Mouse (Mus musculus) CH12.LX (cell line): ENCODE measurements around the gene Tbc1d22a. TPM values are rescaled to one million over a fixed set of nuclear protein-coding genes. Genes with fewer than 3 reads are reported as not detected.

Source experiments
- DNase-seq: peaks from one replicate; pipeline ENCODE4 v3.0.0-alpha.2; 2013; ENCODE audit errors: extremely low read depth
- H3K27ac ChIP-seq: 2 replicates; pipeline ENCODE4 v1.5.1; 2012; ENCODE audit warnings: low read depth, mild to moderate bottlenecking, control low read depth, moderate library complexity; ENCODE audit not compliant: insufficient read depth
- H3K27me3 ChIP-seq: replicated peaks from 2 replicates; pipeline ENCODE3; 2012; ENCODE audit warnings: inconsistent platforms
- H3K36me3 ChIP-seq, 2 experiments: replicated peaks in 1 of 2; 2 replicates each; pipeline versions ENCODE3 to v1.6.1; 2012; ENCODE audit warnings: inconsistent platforms in 1 of 2, low read length in 1 of 2, mild to moderate bottlenecking in 1 of 2, mixed read lengths in 1 of 2, moderate library complexity in 1 of 2; ENCODE audit not compliant: control insufficient read depth in 1 of 2, insufficient read depth in 1 of 2
- H3K4me1 ChIP-seq, 2 experiments: 2 replicates each; pipeline ENCODE4 v1.6.1; 2012; ENCODE audit warnings: inconsistent platforms in 1 of 2, moderate library complexity in 1 of 2; ENCODE audit not compliant: insufficient read depth in 2 of 2, control insufficient read depth in 1 of 2
- H3K4me2 ChIP-seq: 2 replicates; pipeline ENCODE4 v1.6.1; 2012; ENCODE audit warnings: low read depth, mild to moderate bottlenecking, control low read depth; ENCODE audit not compliant: poor library complexity, insufficient read depth, severe bottlenecking
- H3K4me3 ChIP-seq, 3 experiments: fragments of 150-350 bp in 1 of 3; sonication (generic) in 1 of 3; replicated peaks in 1 of 3; 2 replicates each; pipeline versions ENCODE3 to v1.5.1; 2011 to 2012; ENCODE audit warnings: low read depth in 2 of 3, low read length in 2 of 3, mild to moderate bottlenecking in 2 of 3, moderate library complexity in 2 of 3, control low read depth in 1 of 3, improper control_type of control experiment in 1 of 3, inconsistent platforms in 1 of 3, mixed read lengths in 1 of 3; ENCODE audit not compliant: poor library complexity in 1 of 3
- H3K79me2 ChIP-seq: replicated peaks from 2 replicates; pipeline ENCODE4 v1.6.1; 2012; ENCODE audit warnings: mild to moderate bottlenecking, moderate library complexity; ENCODE audit not compliant: control insufficient read depth, poor library complexity, insufficient read depth, severe bottlenecking; ENCODE audit errors: extremely low read depth
- H3K9ac ChIP-seq: 2 replicates; pipeline ENCODE4 v1.6.1; 2012; ENCODE audit warnings: low read depth, mild to moderate bottlenecking, control low read depth, moderate library complexity; ENCODE audit not compliant: insufficient read depth
- H3K9me3 ChIP-seq: replicated peaks from 2 replicates; pipeline ENCODE3; 2012; ENCODE audit warnings: low read length, inconsistent platforms, mixed read lengths
- BHLHE40 ChIP-seq: IDR thresholded peaks from 2 replicates; pipeline ENCODE4 v1.6.1; 2011; ENCODE audit warnings: mild to moderate bottlenecking, low read depth, low read length, improper control_type of control experiment
- CHD2 ChIP-seq: IDR thresholded peaks from 2 replicates; pipeline ENCODE4 v1.6.1; 2011; ENCODE audit warnings: low read length, improper control_type of control experiment
- ELF1 ChIP-seq: IDR thresholded peaks from 2 replicates; pipeline ENCODE4 v1.6.1; 2014; ENCODE audit warnings: low read depth, mild to moderate bottlenecking, inconsistent platforms, low read length, improper control_type of control experiment
- EP300 ChIP-seq: IDR thresholded peaks from 2 replicates; pipeline ENCODE4 v1.6.1; 2011; ENCODE audit warnings: low read length, improper control_type of control experiment
- GABPA ChIP-seq: IDR thresholded peaks from 2 replicates; pipeline ENCODE4 v1.6.1; 2012; ENCODE audit warnings: low read depth, low read length, improper control_type of control experiment, inconsistent platforms; ENCODE audit not compliant: insufficient replicate concordance
- IRF4 ChIP-seq: IDR thresholded peaks from 2 replicates; pipeline ENCODE4 v1.6.1; 2014; ENCODE audit warnings: low read depth, mild to moderate bottlenecking, inconsistent platforms, low read length, improper control_type of control experiment
- KAT2A ChIP-seq: IDR thresholded peaks from 2 replicates; pipeline ENCODE4 v1.6.1; 2012; ENCODE audit warnings: low read length, improper control_type of control experiment, inconsistent platforms; ENCODE audit not compliant: insufficient replicate concordance
- MAX ChIP-seq: IDR thresholded peaks from 2 replicates; pipeline ENCODE4 v1.6.1; 2011; ENCODE audit warnings: low read length, improper control_type of control experiment
- MAZ ChIP-seq: IDR thresholded peaks from 2 replicates; pipeline ENCODE4 v1.6.1; 2012; ENCODE audit warnings: low read depth, mild to moderate bottlenecking, inconsistent platforms, low read length, improper control_type of control experiment, moderate library complexity
- MEF2A ChIP-seq: IDR thresholded peaks from 2 replicates; pipeline ENCODE4 v1.6.1; 2014; ENCODE audit warnings: low read depth, mild to moderate bottlenecking, inconsistent platforms, low read length, improper control_type of control experiment, borderline replicate concordance
- MXI1 ChIP-seq: IDR thresholded peaks from 2 replicates; pipeline ENCODE4 v1.6.1; 2011; ENCODE audit warnings: mild to moderate bottlenecking, low read depth, low read length, improper control_type of control experiment
- NELFE ChIP-seq: IDR thresholded peaks from 2 replicates; pipeline ENCODE4 v1.6.1; 2011; ENCODE audit warnings: low read depth, low read length, improper control_type of control experiment
- PAX5 ChIP-seq: IDR thresholded peaks from 2 replicates; pipeline ENCODE4 v1.6.1; 2012; ENCODE audit warnings: low read length, inconsistent platforms, mixed read lengths
- POLR2A ChIP-seq: IDR thresholded peaks from 2 replicates; pipeline ENCODE4 v1.6.1; 2011; ENCODE audit warnings: low read depth, mild to moderate bottlenecking, improper control_type of control experiment, low read length
- RCOR1 ChIP-seq: conservative IDR thresholded peaks from 2 replicates; pipeline ENCODE4 v1.6.1; 2012; ENCODE audit warnings: low read depth, mild to moderate bottlenecking, inconsistent platforms, low read length, improper control_type of control experiment
- SIN3A ChIP-seq: IDR thresholded peaks from 2 replicates; pipeline ENCODE4 v1.6.1; 2012; ENCODE audit warnings: low read length, improper control_type of control experiment, inconsistent platforms
- TBP ChIP-seq: conservative IDR thresholded peaks from 2 replicates; pipeline ENCODE4 v1.6.1; 2011; ENCODE audit warnings: low read depth, low read length, improper control_type of control experiment
- UBTF ChIP-seq: IDR thresholded peaks from 2 replicates; pipeline ENCODE4 v1.6.1; 2012; ENCODE audit warnings: low read depth, mild to moderate bottlenecking, inconsistent platforms, low read length, improper control_type of control experiment, moderate library complexity
- USF1 ChIP-seq: IDR thresholded peaks from 2 replicates; pipeline ENCODE4 v1.6.1; 2014; ENCODE audit warnings: low read depth, mild to moderate bottlenecking, inconsistent platforms, low read length, improper control_type of control experiment
- USF2 ChIP-seq: conservative IDR thresholded peaks from 2 replicates; pipeline ENCODE4 v1.6.1; 2011; ENCODE audit warnings: low read depth, low read length, improper control_type of control experiment
- ZC3H11A ChIP-seq: IDR thresholded peaks from 2 replicates; pipeline ENCODE4 v1.6.1; 2012; ENCODE audit warnings: low read depth, mild to moderate bottlenecking, inconsistent platforms, low read length, improper control_type of control experiment
- dilution Hi-C: fragments of 300-500 bp; cut with MboI; formaldehyde crosslinking; loops from 2 replicates; pipeline ENCODE4 v1.14.3; 2020; ENCODE audit warnings: low sequenced_read_pairs; ENCODE audit not compliant: extremely low pct_unique_long_range_greater_than_20kb, extremely low pct_ligation_motif_present
- in situ Hi-C: fragments of 300-500 bp; cut with MboI; formaldehyde crosslinking; loops from 3 replicates; pipeline ENCODE4 v1.14.3; 2019; ENCODE audit warnings: low sequenced_read_pairs, low pct_ligation_motif_present, low pct_unique_long_range_greater_than_20kb, mixed read lengths
- polyA plus RNA-seq: library from polyadenylated mRNA; unstranded; fragments of >175 nt; gene quantifications from 2 replicates; pipeline ENCODE4 v1.2.1, GENCODE M21; 2012; ENCODE audit warnings: low read depth; ENCODE audit not compliant: insufficient read length
- total RNA-seq, 2 experiments: library from RNA; depleted of rRNA; stranded (reverse); fragments of 300-350 nt in 1 of 2; fragments of >200 nt in 1 of 2; gene quantifications; 2 replicates each; pipeline ENCODE4 v1.2.3; 2012 to 2014

Gene Tbc1d22a
- total and polyA plus RNA-seq, 3 experiments, result 17.6 to 20.2 (median 19.4) TPM

GRCm38 (mm10) chr15:86411532-86412080 is 197.3 kb downstream of the Tbc1d22a start:
- Histone ChIP-seq H3K9me3 (no peaks in the 10 kb centered on the region), H3K36me3 (peaks cover 0 to 39% of the 10 kb centered on the region in 2 experiments), H3K4me2 (no peak overlapping the region), H3K79me2 (no peaks in the 10 kb centered on the region), H3K4me1 (peaks cover 0 to 8% of the 10 kb centered on the region in 2 experiments; a peak in 1 of 4 replicates), H3K27me3 (no peaks in the 10 kb centered on the region), H3K9ac (no peak overlapping the region), H3K4me3 (no peak overlapping the region)
- DNase-seq, result no peak
- dilution Hi-C loops (no loop called here), in situ Hi-C loops (loop anchor here (10.0 kb wide), 1 partner anchor 153 kb away; no protein-coding TSS in a partner anchor)
- TF ChIP-seq ZC3H11A (no peak), USF1 (no peak), KAT2A (no peak), UBTF (no peak)
- TF ChIP-seq, all 38 proteins: peak for 0
- H3K27ac ChIP-seq, result no peak overlapping the region

- Histone ChIP-seq H3K4me3 (no peak overlapping the region), H3K4me1 (peaks cover 0 to 13% of the 10 kb centered on the region in 2 experiments; a peak in 3 of 4 replicates), H3K9ac (no peak overlapping the region), H3K9me3 (no peaks in the 10 kb centered on the region), H3K27ac (no peak overlapping the region), H3K79me2 (no peaks in the 10 kb centered on the region), H3K27me3 (no peaks in the 10 kb centered on the region), H3K36me3 (peaks cover 0 to 33% of the 10 kb centered on the region in 2 experiments), H3K4me2 (no peak overlapping the region)
- DNase-seq, result no peak
- dilution Hi-C loops (no loop called here), in situ Hi-C loops (loop anchor here (10.0 kb wide), 1 partner anchor 149 kb away; no protein-coding TSS in a partner anchor)
- TF ChIP-seq UBTF (no peak), NELFE (no peak), MXI1 (no peak), POLR2A (no peak), USF1 (no peak), CHD2 (no peak), IRF4 (no peak), TBP (no peak), ELF1 (no peak)
Measured at GRCm38 (mm10) chr15:86415951-86416350, 201.7 kb downstream of the Tbc1d22a start.

GRCm38 (mm10) chr15:86418436-86418835 is 204.2 kb downstream of the Tbc1d22a start:
- dilution Hi-C loops (no loop called here), in situ Hi-C loops (loop anchor here (10.0 kb wide), 1 partner anchor 146 kb away; no protein-coding TSS in a partner anchor)
- DNase-seq, result no peak
- Histone ChIP-seq H3K36me3 (peaks cover 0 to 23% of the 10 kb centered on the region in 2 experiments), H3K9me3 (no peaks in the 10 kb centered on the region), H3K27me3 (no peaks in the 10 kb centered on the region), H3K4me2 (no peak overlapping the region), H3K4me1 (peaks cover 0 to 37% of the 10 kb centered on the region in 2 experiments; a peak in 3 of 4 replicates), H3K9ac (no peak overlapping the region), H3K79me2 (no peaks in the 10 kb centered on the region), H3K4me3 (no peak overlapping the region), H3K27ac (no peak overlapping the region)
- TF ChIP-seq EP300 (no peak), PAX5 (no peak), MAX (no peak), SIN3A (no peak), USF2 (no peak), RCOR1 (no peak), TBP (no peak), MAZ (no peak), GABPA (no peak), MEF2A (no peak), BHLHE40 (no peak)
